Mouse (Mus musculus) ES-Bruce4 (cell line): ENCODE data around the gene Ndufb3.

Experiments used
- CTCF ChIP-seq: IDR thresholded peaks from one replicate; pipeline ENCODE4 v1.8.1; 2011; ENCODE audit warnings: low read depth, low read length
- EP300 ChIP-seq: IDR thresholded peaks from 2 replicates; pipeline ENCODE4 v1.6.1; 2011; ENCODE audit warnings: low read depth, low read length; ENCODE audit not compliant: insufficient read depth
- POLR2A ChIP-seq: IDR thresholded peaks from one replicate; pipeline ENCODE4 v1.8.1; 2011; ENCODE audit warnings: low read length; ENCODE audit not compliant: insufficient read depth

DNA sequence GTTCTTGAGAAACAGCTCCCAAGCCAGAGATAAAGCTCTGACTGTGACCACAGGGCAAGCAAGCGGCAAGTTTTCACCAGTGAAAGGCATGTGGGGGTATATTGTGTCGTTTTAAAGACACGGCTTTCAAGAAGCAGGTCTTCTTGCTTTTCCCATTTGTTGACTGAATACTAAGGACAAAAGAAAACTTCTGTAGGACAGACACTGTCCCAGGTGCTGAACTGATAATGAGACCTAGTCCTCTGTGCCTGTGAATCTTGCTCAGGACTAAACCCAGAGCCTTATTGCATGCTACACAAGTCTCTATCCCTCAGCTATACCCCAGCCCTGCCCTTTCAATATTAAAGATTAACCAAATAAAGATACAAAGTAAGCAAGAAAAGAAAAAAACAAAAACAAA lies 30.0 kb downstream of the Ndufb3 start:
- TF ChIP-seq POLR2A (no peak), CTCF (no peak), EP300 (no peak)
